Mouse (Mus musculus): ENCODE data around the gene Pak6.

The Pak6 gene

DNA sequence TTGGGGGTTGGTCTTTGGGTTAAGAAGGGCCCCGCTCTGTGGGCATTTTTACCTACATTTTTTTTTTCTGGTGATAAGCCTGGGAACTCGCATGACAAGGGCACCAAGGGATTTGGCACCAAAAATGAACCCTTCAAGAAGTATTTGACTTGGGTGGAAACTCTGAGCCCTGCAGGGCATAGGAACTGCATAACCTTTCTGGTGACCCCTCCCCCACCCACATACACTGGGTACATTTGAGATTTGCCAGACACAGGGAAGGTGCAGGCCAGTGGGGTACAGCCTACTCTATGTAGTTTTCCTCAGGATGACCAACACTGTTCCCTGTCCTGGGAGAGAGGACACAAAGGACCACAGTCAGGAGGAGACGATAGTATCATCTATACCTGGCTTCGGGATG, 2.5 kb downstream of the Pak6 start:
- no peak for DNase-seq (ENCODE audit: low read depth)

DNA sequence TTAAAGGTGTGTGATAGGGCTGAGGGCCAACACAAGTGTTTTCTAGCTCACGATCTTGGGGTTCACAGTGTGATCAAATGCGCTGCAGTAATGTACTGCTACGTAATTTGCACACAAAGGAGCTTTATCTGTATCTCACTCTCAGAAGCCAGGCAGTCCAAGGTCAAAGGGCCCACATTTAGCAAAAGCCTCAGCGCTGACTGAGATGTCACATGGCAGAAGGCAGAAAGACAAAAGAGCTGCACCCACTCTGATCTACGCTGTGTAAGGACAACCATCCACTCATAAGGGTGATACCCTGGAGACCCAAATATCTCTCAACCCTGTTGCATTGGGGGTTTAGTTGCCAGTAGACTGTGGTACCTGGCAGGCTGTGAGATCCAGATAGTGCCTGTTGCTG, 4.1 kb downstream of the Pak6 start:
- no peak for DNase-seq (ENCODE audit: low read depth)

DNA sequence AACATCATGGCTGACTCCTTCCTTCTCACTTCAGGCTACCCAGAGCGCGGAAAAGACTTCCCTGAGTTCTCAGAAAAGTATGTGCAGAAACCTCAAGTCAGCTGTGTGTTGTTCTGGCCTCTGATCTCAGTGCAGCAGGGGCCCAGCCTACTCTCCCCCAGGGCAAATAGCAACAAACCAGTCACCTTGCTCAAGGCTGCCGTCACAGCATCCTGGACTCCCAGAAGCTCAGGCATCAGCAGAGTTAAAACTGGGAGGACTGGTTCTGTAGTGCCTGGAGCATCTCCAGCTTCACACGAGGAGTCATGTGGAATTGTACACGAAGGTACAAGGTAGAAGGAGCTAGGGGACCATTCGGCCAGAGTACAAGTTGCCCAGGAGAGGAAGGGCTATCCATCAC, 6.1 kb downstream of the Pak6 start:
- no peak for DNase-seq (ENCODE audit: low read depth)

GRCm38 (mm10) chr2:118669785-118670184, 6.7 kb downstream of the Pak6 start:
- no peak for DNase-seq (ENCODE audit: low read depth)

- DNase-seq (ENCODE audit: low read depth): no peak
Measured at GRCm38 (mm10) chr2:118671728-118672127, 8.6 kb downstream of the Pak6 start.

- DNase-seq (ENCODE audit: low read depth): no peak
Measured at GRCm38 (mm10) chr2:118673686-118674465, 10.8 kb downstream of the Pak6 start.

GRCm38 (mm10) chr2:118674500-118674899, 11.4 kb downstream of the Pak6 start:
- DNase-seq (ENCODE audit: low read depth): no peak

GRCm38 (mm10) chr2:118676839-118677741, 14.0 kb downstream of the Pak6 start:
- no peak for DNase-seq (ENCODE audit: low read depth)

GRCm38 (mm10) chr2:118677817-118678216, 14.7 kb downstream of the Pak6 start:
- DNase-seq (ENCODE audit: low read depth): peak; percentile 67

DNA sequence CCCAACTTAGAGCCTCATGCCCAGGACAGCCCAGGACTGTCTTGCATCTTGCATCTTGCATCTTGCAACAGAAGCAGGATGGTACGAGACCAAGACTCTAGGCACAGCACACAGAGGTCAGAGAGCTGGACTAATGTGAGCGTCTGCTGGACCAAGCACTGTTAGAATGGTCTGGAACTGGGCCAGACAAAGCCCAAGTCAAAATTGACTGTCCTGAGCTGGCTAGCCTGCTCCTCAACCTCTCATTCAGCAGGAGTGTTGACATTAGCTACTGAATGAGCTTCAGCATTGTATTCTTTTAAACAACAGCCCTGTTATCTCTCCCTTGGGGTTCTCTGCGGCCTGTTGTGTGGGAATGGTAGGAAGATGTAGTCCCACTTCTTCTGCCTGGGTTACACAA, 16.5 kb downstream of the Pak6 start:
- DNase-seq (ENCODE audit: low read depth): no peak

GRCm38 (mm10) chr2:118680926-118681325, 17.8 kb downstream of the Pak6 start:
- no peak for DNase-seq (ENCODE audit: low read depth)

GRCm38 (mm10) chr2:118682544-118683260, 19.6 kb downstream of the Pak6 start:
- no peak for DNase-seq (ENCODE audit: low read depth)

GRCm38 (mm10) chr2:118685088-118685487, 22.0 kb downstream of the Pak6 start:
- no peak for DNase-seq (ENCODE audit: low read depth)

DNA sequence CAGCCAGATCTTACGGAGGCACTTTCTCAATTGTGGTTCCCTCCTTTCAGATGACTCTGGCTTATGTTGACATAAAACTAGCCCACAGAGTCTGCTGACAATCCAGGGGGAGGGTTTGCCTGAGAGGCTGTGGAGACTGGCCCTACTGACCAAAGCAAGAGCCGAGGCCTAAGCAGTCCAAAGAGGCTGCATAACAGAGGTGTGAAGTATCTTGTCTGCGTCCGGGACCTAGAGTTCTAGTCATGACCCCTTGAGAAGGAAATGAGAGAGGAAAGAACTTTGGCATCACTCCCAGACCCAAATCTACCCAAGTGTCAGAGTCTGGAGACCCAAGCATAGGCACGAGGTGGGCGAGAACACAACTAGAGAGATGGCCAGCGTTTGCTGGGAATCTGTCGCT, 23.6 kb downstream of the Pak6 start:
- DNase-seq (ENCODE audit: low read depth): no peak

GRCm38 (mm10) chr2:118687791-118688190, 24.7 kb downstream of the Pak6 start:
- no peak for DNase-seq (ENCODE audit: low read depth)

- no peak for DNase-seq (ENCODE audit: low read depth)
Measured at GRCm38 (mm10) chr2:118689875-118690274, 26.8 kb downstream of the Pak6 start.

GRCm38 (mm10) chr2:118693370-118693966, 30.4 kb downstream of the Pak6 start:
- no peak for DNase-seq (ENCODE audit: low read depth)

DNA sequence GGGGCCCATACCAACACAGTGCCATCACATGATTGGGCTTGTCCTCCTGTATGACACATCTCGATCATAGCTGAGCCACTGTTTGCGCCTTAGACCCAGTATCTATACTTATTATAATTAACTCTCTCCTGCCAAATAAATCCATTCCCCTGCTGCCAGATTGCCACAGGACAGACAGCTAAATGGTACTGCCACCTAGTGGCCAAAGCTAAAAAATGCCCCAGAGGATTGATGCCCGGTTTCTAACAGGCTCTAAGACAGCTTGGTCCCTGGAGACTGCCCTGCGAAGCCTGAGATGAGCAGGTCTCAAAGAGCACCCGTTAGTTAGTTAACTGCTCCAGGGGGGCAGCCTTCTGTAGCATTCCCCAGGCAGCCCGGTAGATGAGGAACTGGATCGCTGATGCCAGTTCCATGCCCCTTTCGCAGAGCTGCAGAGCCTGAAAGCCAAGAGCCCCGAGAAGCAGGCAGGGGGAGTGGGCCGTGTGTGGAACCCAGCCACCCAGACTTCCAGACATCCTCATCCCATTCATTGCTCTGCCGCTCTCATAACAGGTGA, 32.7 kb downstream of the Pak6 start:
- DNase-seq (ENCODE audit: low read depth): peak; percentile 66

DNA sequence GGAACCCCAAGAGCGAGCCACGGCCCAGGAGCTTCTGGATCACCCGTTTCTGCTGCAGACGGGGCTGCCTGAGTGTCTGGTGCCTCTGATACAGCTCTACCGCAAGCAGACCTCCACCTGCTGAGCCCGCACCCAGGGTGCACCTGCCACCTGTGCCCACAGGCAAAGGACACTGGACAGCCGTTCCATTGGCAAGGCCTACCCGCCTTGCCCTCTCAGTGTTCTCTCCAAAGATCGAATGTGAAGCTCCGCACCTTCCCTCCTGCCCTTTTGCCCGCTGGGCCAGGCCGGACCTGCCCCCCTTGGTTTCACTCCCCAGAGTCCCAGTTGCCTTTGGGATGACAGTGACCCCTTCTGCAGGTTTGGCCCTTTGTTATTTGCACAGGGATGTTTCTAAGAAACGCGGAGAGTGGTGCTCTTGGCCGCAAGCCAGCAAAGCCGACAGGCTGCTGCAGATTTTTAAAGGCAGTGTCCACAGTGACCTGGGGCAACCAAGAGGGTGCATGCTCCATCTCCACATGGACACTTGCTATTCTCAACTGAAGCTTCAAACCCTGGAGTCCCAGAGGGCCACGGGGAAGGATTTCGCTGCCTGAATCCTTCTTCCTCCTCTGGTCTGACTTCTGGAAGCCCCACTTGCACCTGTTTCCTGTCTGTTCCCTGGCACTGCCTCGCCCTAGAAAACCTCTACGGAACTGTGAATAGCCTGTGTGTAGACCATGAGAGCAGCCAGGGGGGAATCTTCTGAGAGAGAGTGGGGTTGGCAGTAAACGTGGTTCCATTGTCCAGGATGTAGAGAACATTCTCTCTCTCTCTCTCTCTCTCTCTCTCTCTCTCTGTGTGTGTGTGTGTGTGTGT, 33.6 kb downstream of the Pak6 start:
- DNase-seq (ENCODE audit: low read depth): no peak

- no peak for DNase-seq (ENCODE audit: low read depth)
Measured at GRCm38 (mm10) chr2:118697311-118697877, 34.3 kb downstream of the Pak6 start.

All from c-Kit-positive CD71-positive TER-119-negative erythroid progenitor cells, embryonic 14.5 days (primary cell).